Mouse (Mus musculus) layer of hippocampus, adult 9-10 months (tissue): ENCODE measurements at regions not wholly inside any gene's neighbourhood (a gene's known extent, or its start where the extent isn't known, plus 50 kb on each side); places are given as distances from the start of the nearest gene placed in this dataset.
"Not testable (repeated sequence)": the region's sequence is repeated elsewhere in the genome, so short reads cannot be mapped to it uniquely, and the experiment has no call there.

Experiments used
- DNase-seq: peaks from one replicate; pipeline ENCODE4 v3.0.0; 2022; ENCODE audit warnings: low spot score

GRCm38 (mm10) chr7:125166881-125167351 is 277.6 kb upstream of the Kdm8 start:
- no peak for DNase-seq

DNA sequence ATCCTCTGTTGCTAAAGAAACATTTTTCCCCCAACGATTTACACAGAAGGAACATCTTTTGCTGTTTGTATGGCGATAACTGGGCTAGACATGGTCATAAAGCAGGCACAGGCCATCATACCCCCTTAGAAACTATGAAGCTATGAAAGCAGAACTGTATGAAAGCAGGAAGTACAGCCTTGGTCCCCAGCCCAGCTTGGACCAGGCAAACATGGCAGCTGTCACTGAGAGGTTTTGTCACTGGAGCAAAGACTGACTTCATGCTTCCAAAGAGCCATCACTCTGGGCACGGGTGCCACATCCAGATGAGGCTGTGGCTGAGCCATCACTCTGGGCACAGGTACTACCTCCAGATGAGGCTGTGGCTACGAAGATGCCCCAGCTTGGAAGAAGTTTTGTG is 276.8 kb upstream of the Kdm8 start:
- DNase-seq, result no peak

GRCm38 (mm10) chr7:125181548-125181947 is 262.9 kb upstream of the Kdm8 start:
- peak; percentile 55 for DNase-seq

DNA sequence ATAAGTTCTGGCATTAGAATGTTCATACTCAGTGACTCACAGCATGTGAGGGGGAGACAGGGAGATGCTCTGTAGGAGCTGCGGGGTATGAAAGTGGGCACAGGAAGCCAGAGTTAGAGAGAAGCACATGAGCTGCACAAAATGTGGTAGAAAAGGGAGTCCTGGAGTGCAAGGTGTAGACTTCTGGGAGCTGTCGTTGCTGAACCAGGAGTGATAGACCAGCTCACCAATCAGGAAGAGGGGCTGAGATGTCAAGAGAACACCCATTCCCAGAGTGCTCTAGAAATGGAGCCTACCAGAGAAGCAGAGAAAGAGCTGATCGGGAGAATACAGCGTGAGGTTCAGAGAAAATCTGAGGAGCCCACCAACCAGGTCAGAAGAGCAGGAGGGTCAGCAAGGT is 262.2 kb upstream of the Kdm8 start:
- no peak for DNase-seq

DNA sequence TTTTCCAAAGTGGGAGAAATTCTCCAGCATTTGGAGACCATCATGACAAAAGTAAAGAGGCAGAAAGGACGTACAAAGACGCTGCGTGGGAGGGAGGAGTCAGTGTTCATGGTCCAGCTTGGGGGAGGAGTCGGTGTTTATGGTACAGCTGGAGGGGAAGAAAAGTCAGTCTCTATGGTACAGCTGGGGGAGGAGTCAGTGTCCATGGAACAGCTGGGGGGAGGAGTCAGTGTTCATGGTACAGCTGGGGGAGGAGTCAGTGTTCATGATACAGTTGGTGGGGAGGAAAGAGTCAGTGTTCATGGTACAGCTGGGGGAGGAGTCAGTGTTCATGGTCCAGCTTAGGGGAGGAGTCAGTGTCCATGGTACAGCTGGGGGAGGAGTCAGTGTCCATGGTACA is 261.5 kb upstream of the Kdm8 start:
- not testable (repeated sequence) for DNase-seq

DNA sequence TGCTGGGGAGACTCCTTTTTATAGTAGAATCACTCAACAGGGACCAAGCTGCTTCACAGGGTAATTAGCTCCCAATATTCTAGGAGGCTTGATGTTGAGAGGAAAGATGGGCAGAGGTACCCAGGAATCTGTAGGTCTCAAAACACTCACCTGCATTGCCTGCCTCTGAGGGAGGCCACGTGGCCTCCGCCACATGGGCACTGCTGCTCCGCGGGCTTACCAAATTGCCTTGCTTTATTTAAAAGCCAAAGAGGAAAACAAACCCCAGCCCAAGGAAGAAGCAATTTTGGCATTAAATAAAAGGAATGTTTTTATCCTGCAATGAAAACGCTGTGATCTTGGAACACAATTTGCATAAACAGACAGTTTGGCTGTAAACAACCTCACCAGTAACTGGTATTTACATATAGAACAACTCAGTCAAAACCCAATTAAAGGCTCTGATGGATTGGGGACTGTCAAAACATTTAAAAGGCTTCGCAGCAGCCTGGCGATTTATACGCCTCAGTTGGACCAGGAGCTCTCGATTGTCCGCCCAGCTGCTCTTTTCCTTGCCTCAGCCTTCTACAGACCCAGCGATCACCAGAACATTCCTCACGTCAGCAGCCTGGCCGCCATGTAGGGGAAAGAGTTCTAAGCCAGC is 259.3 kb upstream of the Kdm8 start:
- no peak for DNase-seq

DNA sequence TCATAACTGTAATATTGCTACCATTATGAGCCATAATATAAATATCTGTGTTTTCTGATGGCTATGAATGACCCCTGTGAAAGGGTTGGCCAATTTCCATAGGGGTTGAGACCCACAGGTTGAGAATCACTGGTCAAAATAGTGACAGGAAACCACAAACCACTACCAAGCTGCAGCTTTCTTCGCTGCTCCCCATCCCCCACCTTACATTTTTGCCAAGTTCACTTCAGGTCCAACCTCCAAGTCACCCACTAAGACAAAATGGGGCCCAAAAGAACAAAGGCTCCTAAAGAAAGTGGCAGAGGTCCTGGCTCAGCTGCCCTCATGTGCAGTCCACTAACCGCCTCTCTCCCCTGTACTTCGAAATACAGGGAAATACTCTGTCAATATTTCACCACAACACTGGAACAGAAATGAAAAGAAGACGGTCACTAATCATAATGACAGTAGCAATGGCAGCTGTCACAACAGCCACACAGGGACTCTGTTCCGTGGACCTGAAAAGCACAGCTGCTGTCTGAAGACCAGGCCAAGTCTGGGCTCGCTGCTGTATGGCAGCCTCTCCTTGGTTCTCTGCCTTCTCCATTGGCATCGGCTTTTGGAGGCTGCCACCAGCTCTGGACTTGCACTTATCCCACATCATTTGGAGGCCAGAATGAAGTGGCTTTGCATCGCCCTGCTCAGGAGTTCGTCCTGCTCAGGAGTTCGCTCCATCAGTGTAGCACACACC is 257.3 kb upstream of the Kdm8 start:
- DNase-seq, result no peak

DNA sequence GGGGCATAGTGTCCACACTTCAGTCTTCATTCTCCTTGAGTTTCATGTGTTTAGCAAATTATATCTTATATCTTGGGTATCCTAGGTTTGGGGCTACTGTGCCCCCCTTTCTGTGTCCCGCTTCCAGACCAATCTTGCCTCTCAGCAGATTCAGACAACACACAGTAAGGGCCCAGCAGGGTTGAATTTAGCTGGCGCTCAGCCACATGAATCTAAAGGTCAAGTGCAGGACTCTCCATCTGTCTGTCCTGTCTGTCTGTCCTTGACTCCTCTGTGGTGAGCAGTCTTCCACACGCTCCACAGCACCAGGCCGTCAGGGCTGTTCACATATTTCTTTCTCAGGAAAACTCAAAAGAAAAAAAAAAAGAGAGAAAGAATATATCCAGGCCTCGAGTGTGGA is 255.5 kb upstream of the Kdm8 start:
- DNase-seq, result no peak

DNA sequence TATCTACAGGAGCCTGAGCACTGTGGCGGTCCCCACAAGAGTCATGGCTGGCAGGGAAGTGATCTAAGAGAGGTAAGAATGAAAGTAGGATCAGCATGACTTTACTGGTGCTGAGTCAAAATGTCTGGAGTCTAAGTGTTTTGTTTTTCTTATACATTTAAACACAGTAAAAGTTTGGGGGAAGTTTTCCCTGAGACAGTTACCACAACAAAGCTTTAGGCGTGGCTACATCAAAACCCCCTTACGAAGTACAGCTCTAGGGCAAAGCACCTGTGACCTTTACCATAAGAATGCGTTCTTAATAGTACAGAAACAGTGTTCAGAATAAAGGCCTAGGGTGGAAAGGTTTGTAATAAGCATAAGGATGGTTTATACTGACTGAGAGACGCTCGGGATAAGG is 254.4 kb upstream of the Kdm8 start:
- no peak for DNase-seq

DNA sequence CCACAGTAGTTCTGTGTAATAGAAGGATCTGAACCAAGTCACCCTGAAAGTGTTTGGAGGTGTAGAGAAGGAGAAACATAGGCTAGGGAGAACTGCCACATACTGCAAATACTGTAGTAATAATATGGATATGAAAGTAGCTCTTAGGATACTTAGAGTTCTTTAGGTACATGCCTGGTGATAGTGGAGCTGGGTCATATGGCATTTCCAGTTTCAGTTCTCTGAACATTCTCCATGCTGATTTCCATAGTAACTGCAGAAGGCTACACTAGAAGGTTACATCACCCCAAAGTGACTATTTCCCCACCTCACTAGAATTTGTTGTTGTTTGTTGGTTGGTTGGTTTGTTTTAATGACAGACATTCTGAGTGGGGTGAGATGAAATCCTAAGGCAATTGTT is 253.2 kb upstream of the Kdm8 start:
- no peak for DNase-seq

GRCm38 (mm10) chr7:125211346-125211973 is 233.0 kb upstream of the Kdm8 start:
- DNase-seq, result no peak

- no peak for DNase-seq
These were observed 230.4 kb upstream of the Kdm8 start for GRCm38 (mm10) chr7:125214036-125214435.

DNA sequence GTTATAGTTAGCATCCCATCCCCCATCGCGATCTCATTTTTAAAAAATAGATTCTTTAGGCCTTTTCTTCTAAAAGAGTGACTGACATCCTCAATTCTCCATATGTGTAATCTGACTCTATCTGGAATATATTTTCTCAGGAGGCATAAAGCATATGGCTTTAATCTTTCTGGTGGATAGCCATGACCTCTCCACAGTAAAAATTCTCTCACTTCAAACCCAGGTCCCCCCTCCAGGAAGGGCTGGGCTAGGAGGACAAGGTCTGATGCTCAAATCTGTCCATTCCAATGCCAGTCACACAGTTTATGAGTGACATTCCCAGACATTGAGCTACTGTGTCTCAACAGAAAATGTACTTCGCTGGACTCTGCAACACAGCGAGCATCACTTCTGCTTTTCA is 226.8 kb upstream of the Kdm8 start:
- no peak for DNase-seq

GRCm38 (mm10) chr7:125222684-125223083 is 221.8 kb upstream of the Kdm8 start:
- no peak for DNase-seq

GRCm38 (mm10) chr7:125234911-125235310 is 209.6 kb upstream of the Kdm8 start:
- DNase-seq, result no peak

DNA sequence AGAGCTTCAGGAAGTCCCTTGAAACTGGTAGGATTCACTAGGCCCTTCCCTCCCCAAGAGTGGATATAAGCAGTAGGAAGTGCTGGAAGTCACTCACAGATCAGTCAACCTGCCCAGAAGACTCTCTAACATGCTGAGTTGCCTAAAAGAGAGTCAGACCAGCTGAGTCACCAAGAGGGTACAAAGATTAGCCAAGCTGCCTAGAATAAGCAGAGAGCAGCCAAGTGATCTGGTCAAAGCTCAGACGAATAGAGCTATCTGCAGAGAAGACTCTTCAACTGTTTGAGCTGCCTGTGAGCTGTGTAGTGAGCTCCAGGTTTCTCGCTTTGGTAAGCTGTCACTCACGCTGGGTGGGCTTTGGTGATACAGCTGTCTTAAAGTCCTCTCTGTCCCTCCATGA is 207.4 kb upstream of the Kdm8 start:
- no peak for DNase-seq

DNA sequence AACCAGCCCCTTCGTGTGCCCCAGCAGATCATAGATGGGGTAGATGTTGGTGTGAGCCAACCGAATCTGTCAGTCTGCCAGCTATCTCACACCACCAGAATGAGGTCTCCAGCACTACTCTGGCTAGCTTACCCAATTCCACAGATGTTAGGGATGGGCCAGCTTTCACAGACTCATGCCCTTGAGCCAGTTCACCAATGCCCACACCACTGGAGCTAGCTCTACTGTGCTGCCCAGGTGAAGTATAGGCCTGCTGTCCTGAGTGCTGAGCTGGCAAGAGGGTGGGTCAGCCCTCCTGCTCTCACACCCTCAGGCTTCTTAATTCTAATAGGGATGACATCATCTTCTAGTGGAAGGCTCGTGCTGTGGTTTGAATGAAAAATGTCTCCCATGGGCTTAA is 201.5 kb upstream of the Kdm8 start:
- DNase-seq, result no peak

DNA sequence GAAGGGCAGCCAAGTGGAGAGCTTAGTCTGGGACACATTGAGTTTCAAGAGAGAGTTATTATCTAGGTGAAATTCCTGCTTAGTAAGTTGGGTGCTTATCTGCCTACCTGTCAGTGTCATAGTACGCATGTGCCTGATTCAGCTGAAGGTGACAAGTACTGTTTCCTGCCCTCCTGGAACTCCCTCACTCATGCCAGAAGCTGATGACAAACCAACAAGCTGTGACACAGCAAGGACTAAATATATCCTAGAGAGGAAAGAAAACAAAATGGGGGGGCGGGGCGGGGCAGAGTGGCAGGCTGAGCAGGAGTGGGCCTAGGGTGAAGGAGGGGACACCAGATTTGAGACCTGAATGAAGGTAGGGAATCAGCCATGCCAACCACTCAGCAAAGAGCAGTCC is 196.1 kb upstream of the Kdm8 start:
- no peak for DNase-seq

GRCm38 (mm10) chr7:125250385-125250784 is 194.1 kb upstream of the Kdm8 start:
- DNase-seq, result no peak

DNA sequence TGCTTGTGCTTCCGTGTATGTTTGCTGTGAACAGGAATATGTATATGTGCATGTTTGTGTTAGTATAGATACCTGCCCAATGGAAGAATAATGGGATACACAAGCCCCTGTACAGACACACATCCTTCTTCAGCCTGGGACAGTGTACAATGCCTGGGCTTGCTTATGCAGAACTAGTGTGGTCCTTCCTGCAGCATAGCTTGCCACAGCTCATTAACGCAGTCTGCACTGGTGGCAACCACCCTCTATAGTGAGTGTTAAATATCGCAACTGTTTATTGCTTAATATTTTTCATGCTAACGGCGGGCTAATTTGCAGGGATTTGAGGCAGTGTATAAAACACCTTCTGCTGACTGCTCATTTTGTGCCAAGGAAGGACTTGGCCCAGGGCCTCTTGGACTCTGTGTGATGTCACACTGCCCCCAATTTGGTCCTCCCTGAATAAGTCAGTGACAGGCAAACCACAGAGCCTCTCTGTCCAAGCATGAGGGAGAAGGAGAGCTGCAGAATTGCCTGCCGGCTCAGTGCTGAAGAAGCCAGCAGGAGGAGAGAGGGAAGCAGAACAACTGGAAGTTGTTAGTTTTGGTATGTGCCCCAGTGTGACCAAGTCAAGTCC is 193.4 kb upstream of the Kdm8 start:
- DNase-seq, result no peak

DNA sequence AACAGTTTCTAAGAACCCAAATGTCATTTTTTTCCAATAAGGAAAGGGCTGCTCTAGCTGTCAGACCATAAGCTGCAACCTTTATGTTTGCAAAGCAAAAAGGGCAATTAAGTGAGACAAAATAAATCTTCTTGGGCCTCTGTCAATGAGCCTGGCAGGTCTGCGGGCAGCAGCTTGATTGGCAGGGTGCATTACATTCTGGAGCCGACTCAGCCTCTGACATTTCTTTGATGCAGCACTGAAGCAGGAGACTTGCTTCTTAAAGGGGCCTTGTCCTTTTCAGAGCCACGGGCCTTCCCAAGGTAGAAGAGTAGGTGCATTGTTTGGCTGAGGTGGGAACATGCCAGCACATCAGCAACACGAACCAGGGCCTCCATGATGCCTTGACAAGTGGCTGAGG is 190.2 kb upstream of the Kdm8 start:
- no peak for DNase-seq

GRCm38 (mm10) chr7:125259016-125259415 is 185.5 kb upstream of the Kdm8 start:
- DNase-seq, result no peak

DNA sequence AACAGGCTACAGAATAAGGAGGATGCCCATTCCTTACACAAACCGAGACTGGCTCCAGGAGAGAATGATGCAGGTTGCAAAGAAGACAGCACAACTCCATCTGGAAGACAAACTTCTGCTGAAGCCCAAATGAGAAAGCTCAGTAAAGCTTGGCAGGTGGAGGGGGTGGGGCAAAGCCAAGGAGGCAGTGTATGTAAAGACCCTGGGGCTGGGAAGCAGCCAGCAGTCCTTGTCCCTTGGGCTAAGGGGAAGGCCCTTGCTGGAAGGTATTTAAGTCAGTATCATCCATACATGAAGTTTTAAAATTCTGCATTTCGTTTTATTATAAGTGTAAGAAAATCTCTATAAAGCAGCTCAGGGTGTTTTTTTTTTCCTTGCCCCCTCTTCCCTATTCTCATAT is 182.3 kb upstream of the Kdm8 start:
- DNase-seq, result no peak
